Mouse (Mus musculus): ENCODE data around the gene Tepp. TPM values are rescaled to one million over a fixed set of nuclear protein-coding genes. Genes with fewer than 3 reads are reported as not detected.

Tepp gene
- polyA plus RNA-seq, 1 experiment from 2014 or later = 6.6 TPM

DNA sequence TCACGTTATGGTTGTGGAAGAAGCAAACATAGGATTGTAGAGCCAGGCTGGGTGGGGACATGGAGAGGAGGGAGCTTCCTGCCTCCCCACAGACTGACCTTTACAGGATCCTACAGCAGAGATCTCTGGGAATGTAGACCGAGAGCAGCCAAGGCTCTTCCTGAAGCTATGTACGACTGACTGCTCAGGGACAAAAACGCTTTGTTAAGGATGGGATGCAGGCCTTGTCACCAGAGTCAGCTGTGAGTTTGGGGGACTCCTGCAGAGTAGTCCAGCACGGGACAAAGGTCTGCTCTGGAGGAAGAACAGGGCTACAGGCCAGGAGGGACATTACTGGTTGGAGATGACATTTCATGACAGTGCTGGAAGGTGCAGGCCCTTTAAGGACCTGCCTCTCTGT is 14.3 kb downstream of the Tepp start:
- WGBS = 41% methylated on average over 5 of the region's 5 CpGs
- H3K27me3 ChIP-seq (replicated peaks; ENCODE audit: control insufficient read depth, insufficient read depth, low read length) = no peaks in the 10 kb centered on the region
- H3K4me1 ChIP-seq (ENCODE audit: control insufficient read depth, insufficient read depth, low read depth, low read length) = peaks cover 15% of the 10 kb centered on the region
- ATAC-seq = no peak
- H3K4me2 ChIP-seq (ENCODE audit: low read length) = no peak overlapping the region
- H3K9me3 ChIP-seq (ENCODE audit: control insufficient read depth, low read length) = no peaks in the 10 kb centered on the region
- H3K4me3 ChIP-seq (ENCODE audit: low read length) = no peak overlapping the region
- no peak overlapping the region for H3K9ac ChIP-seq (ENCODE audit: low read depth, low read length)
- H3K36me3 ChIP-seq (ENCODE audit: control insufficient read depth, insufficient read depth, low read length) = peaks cover 33% of the 10 kb centered on the region
- H3K27ac ChIP-seq (ENCODE audit: low read depth, low read length) = no peak overlapping the region

DNA sequence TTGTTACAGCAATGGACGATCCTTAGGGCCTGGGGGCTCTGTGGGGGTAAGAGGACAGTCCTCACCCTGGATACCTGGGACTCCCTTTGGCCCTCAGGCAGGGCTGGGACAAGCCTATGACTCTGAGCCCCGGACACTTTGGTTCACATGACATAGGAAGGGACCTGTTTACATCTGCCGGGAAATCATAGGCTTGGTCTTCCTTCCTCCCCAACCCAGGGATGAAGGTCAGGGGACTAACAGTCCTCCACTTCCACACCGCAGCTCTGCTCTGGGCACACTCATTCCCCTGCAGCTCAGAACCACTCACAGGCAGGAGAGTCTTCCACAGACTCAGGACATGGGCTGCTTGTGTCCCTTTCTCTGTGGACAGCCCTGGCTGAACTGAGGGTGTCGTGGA is 16.5 kb downstream of the Tepp start:
- no peak for ATAC-seq
- no peak overlapping the region for H3K9ac ChIP-seq (ENCODE audit: low read depth, low read length)
- peaks cover 33% of the 10 kb centered on the region for H3K36me3 ChIP-seq (ENCODE audit: control insufficient read depth, insufficient read depth, low read length)
- H3K4me2 ChIP-seq (ENCODE audit: low read length) = no peak overlapping the region
- H3K4me1 ChIP-seq (ENCODE audit: control insufficient read depth, insufficient read depth, low read depth, low read length) = peaks cover 17% of the 10 kb centered on the region
- no peak overlapping the region for H3K27ac ChIP-seq (ENCODE audit: low read depth, low read length)
- H3K9me3 ChIP-seq (ENCODE audit: control insufficient read depth, low read length) = no peaks in the 10 kb centered on the region
- no peak overlapping the region for H3K4me3 ChIP-seq (ENCODE audit: low read length)
- H3K27me3 ChIP-seq (replicated peaks; ENCODE audit: control insufficient read depth, insufficient read depth, low read length) = no peaks in the 10 kb centered on the region
- 88% methylated on average over 5 of the region's 5 CpGs for WGBS

DNA sequence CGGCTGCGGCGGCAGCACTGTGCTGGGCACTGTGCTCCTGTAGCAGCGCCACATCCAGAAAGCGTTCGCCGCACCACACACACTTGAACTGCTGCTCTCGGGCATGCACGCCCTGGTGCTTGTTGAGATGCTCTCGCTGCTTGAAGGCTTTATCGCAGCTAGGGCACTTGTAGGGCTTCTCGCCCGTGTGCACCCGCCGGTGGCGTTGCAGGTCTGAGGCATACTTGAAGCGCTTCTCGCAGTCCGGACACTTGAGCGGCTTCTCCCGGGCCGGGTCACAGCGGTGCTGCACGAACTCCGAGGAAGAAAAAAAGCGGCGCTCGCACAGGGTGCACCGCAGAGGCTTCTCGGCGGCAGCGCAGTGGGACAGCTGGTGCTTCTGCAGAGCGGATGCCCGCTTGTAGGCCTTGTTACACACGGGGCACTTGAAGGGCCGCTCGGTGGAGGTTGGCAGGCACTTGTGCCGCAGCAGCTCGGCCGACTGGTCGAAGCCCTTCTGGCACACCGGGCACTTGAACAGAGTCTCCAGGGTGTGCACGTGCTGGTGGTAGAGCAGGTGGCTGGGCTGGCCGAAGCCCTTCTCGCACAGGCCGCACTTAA is 17.6 kb downstream of the Tepp start:
- H3K27me3 ChIP-seq (replicated peaks; ENCODE audit: control insufficient read depth, insufficient read depth, low read length) = no peaks in the 10 kb centered on the region
- H3K4me3 ChIP-seq (ENCODE audit: low read length) = no peak overlapping the region
- H3K27ac ChIP-seq (ENCODE audit: low read depth, low read length) = no peak overlapping the region
- no peak overlapping the region for H3K4me2 ChIP-seq (ENCODE audit: low read length)
- 89% methylated on average over 46 of the region's 46 CpGs for WGBS
- no peak for ATAC-seq
- no peaks in the 10 kb centered on the region for H3K9me3 ChIP-seq (ENCODE audit: control insufficient read depth, low read length)
- H3K36me3 ChIP-seq (ENCODE audit: control insufficient read depth, insufficient read depth, low read length) = peaks cover 30% of the 10 kb centered on the region
- H3K9ac ChIP-seq (ENCODE audit: low read depth, low read length) = no peak overlapping the region
- peaks cover 22% of the 10 kb centered on the region for H3K4me1 ChIP-seq (ENCODE audit: control insufficient read depth, insufficient read depth, low read depth, low read length)

DNA sequence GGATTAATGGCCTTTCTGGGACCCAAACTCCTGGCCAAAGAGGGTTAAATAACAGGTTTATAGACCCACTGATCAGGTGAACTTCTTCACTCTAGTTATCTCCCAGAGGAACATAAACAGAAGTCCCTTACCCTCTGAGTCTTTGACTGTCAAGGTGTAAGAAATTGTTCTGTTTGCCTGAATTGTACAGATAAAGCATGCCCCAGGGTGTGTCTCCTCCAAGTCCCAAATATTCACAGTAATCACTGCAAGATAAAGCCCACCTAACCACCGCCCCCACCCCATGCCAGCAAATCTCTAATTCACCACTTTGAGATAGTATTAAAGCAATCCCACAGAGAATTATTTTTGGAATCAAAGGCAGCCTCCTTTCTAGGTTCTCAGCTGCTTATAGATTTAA is 20.0 kb downstream of the Tepp start:
- Histone ChIP-seq H3K27ac (ENCODE audit: low read depth, low read length) (no peak overlapping the region), H3K4me1 (ENCODE audit: control insufficient read depth, insufficient read depth, low read depth, low read length) (peaks cover 22% of the 10 kb centered on the region), H3K4me2 (ENCODE audit: low read length) (peak overlapping the region; percentile 86), H3K36me3 (ENCODE audit: control insufficient read depth, insufficient read depth, low read length) (peaks cover 36% of the 10 kb centered on the region), H3K27me3 (replicated peaks; ENCODE audit: control insufficient read depth, insufficient read depth, low read length) (no peaks in the 10 kb centered on the region), H3K9ac (ENCODE audit: low read depth, low read length) (peak overlapping the region; percentile 94), H3K9me3 (ENCODE audit: control insufficient read depth, low read length) (no peaks in the 10 kb centered on the region), H3K4me3 (ENCODE audit: low read length) (peak overlapping the region; percentile 79)
- WGBS = 82% methylated on average over 1 of the region's 1 CpGs
- ATAC-seq = no peak

DNA sequence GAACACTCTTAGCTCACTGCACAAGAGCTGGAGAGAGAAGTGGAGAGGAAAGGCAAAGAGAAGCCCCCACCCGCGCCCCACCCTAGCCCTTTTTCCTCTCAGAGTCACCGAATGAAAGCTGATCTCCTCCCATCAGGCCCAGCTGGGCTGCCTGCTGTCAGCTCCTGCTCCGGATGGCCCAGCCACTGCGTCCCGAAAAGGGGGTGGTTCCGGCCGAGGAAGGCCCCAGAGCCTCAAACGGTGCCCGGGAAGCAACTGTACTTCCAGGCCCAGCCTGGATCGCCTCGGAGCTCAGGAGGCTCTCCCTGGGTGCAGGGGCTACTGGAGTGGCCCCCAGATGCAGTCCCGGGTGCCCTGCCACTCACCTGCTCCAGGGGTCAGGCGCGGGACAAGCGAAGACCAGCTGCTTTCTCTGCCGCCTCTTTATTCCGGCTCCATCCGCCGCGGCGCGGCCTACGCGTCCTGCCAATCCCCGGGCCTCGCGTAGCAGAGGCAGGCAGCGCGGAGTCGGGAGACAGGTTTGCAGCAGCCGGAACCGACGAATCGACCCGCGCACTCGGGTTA is 20.9 kb downstream of the Tepp start:
- H3K27me3 ChIP-seq (replicated peaks; ENCODE audit: control insufficient read depth, insufficient read depth, low read length) = no peaks in the 10 kb centered on the region
- ATAC-seq = peak; percentile 46
- H3K36me3 ChIP-seq (ENCODE audit: control insufficient read depth, insufficient read depth, low read length) = peaks cover 32% of the 10 kb centered on the region
- H3K27ac ChIP-seq (ENCODE audit: low read depth, low read length) = peak overlapping the region; percentile 98
- peak overlapping the region; percentile 94 for H3K9ac ChIP-seq (ENCODE audit: low read depth, low read length)
- under 1% methylated on average over 37 of the region's 38 CpGs for WGBS
- H3K4me2 ChIP-seq (ENCODE audit: low read length) = peak overlapping the region; percentile 86
- peaks cover 22% of the 10 kb centered on the region for H3K4me1 ChIP-seq (ENCODE audit: control insufficient read depth, insufficient read depth, low read depth, low read length)
- peak overlapping the region; percentile 79 for H3K4me3 ChIP-seq (ENCODE audit: low read length)
- H3K9me3 ChIP-seq (ENCODE audit: control insufficient read depth, low read length) = no peaks in the 10 kb centered on the region

DNA sequence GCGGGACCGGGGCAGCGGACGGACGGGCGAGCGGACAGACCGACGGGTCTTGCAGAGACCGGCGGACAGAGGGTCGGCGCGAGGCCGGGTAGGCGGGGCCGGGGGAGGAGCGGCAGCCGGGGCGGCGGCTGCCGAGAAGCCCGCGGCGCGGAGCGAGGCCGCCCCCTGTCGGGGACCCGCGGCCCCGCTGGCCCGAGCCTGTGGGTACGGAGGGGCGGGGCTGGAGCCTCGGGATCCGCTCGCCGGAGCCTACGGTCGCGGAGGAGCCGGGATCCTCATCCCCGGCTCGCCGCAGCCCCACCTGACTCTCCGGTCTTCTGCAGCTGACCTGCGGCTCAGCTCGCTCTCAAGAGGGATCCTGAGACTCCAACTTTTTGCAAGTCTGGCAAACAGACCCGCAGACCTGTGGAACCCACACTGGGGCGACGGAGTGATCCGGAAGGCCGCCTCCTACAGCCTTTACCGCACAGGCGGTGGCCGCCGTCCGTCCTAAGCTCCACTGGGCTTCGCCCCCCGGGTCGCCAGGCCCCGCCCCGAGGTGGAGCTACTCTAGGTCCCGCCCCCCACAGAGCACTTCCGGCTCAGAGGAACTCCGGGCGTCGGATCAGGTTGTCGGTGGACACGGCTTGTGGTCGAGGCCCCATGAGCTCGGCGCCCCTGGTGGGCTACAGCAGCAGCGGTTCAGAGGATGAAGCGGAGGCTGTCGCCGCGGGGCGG is 21.5 kb downstream of the Tepp start, which contains the start of the genes Zfp319 and Usb1:
Gene Zfp319 (minus strand): TSS at position 231 of the 717 bp plus-strand sequence.
Gene Usb1 (plus strand): TSS at position 565 of the 717 bp plus-strand sequence.
- H3K9me3 ChIP-seq (ENCODE audit: control insufficient read depth, low read length) = no peaks in the 10 kb centered on the region
- H3K4me2 ChIP-seq (ENCODE audit: low read length) = peak within 1 kb of the TSS; percentile 86
- peak within 1 kb of the TSS; percentile 98 for H3K27ac ChIP-seq (ENCODE audit: low read depth, low read length)
- under 1% methylated on average over 69 of the region's 80 CpGs for WGBS
- H3K36me3 ChIP-seq (ENCODE audit: control insufficient read depth, insufficient read depth, low read length) = peaks cover 28% of the 10 kb centered on the region
- no peaks in the 10 kb centered on the region for H3K27me3 ChIP-seq (replicated peaks; ENCODE audit: control insufficient read depth, insufficient read depth, low read length)
- ATAC-seq = peak; percentile 93
- peaks cover 18% of the 10 kb centered on the region for H3K4me1 ChIP-seq (ENCODE audit: control insufficient read depth, insufficient read depth, low read depth, low read length)
- peak within 1 kb of the TSS; percentile 79 for H3K4me3 ChIP-seq (ENCODE audit: low read length)
- peak within 1 kb of the TSS; percentile 94 for H3K9ac ChIP-seq (ENCODE audit: low read depth, low read length)

DNA sequence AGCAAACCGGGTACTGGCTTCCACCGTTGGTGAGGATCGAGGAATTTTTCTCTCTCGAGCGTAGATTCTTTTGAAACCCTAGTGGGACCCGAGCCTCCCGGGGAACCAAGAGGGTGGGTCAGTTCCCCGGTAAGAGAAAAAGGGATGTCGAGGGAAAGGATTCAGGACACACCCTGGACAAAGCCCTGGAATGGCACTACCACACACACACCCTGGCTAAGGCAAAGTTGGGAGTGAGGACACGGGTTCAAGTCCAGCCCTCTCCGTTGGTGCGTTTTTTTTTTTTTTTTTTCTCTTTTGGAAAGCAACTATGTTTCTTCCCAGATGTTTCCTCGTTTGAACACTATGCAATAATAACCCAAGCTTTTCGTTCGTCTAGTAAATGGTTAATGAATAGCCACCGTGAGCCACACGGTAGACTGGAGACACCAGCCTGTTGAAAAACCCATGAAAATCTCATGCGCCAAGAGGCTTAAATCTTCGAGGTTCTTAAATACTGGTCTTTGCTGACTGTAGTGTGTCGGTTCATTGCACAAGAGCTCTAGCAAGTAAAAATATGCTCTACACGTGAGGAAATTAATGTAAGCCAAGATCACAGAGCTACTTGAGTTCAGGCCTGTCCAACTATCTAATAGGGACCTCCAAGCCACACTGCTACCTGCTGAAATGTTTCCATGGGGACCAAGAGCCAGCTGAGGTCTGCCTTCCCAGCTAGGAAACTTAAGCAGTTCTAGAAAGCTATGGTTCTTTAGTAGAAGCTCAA is 22.3 kb downstream of the Tepp start:
- H3K9me3 ChIP-seq (ENCODE audit: control insufficient read depth, low read length) = no peaks in the 10 kb centered on the region
- peak overlapping the region; percentile 86 for H3K4me2 ChIP-seq (ENCODE audit: low read length)
- 23% methylated on average over 21 of the region's 21 CpGs for WGBS
- no peak for ATAC-seq
- peak overlapping the region; percentile 94 for H3K9ac ChIP-seq (ENCODE audit: low read depth, low read length)
- H3K36me3 ChIP-seq (ENCODE audit: control insufficient read depth, insufficient read depth, low read length) = peaks cover 23% of the 10 kb centered on the region
- H3K4me3 ChIP-seq (ENCODE audit: low read length) = peak overlapping the region; percentile 79
- H3K27ac ChIP-seq (ENCODE audit: low read depth, low read length) = peak overlapping the region; percentile 98
- H3K4me1 ChIP-seq (ENCODE audit: control insufficient read depth, insufficient read depth, low read depth, low read length) = peaks cover 18% of the 10 kb centered on the region
- H3K27me3 ChIP-seq (replicated peaks; ENCODE audit: control insufficient read depth, insufficient read depth, low read length) = no peaks in the 10 kb centered on the region

- Histone ChIP-seq H3K36me3 (ENCODE audit: control insufficient read depth, insufficient read depth, low read length) (peaks cover 11% of the 10 kb centered on the region; the same call in 1 of the 2 replicates), H3K27me3 (replicated peaks; ENCODE audit: control insufficient read depth, insufficient read depth, low read length) (no peaks in the 10 kb centered on the region), H3K9me3 (ENCODE audit: control insufficient read depth, low read length) (no peaks in the 10 kb centered on the region), H3K4me1 (ENCODE audit: control insufficient read depth, insufficient read depth, low read depth, low read length) (peaks cover 6% of the 10 kb centered on the region), H3K27ac (ENCODE audit: low read depth, low read length) (no peak overlapping the region), H3K4me2 (ENCODE audit: low read length) (no peak overlapping the region), H3K4me3 (ENCODE audit: low read length) (no peak overlapping the region), H3K9ac (ENCODE audit: low read depth, low read length) (no peak overlapping the region)
- 100% methylated on average over 1 of the region's 1 CpGs for WGBS
- ATAC-seq = no peak
These were observed 25.3 kb downstream of the Tepp start for GRCm38 (mm10) chr8:95335706-95336105.

GRCm38 (mm10) chr8:95336363-95336762 is 26.0 kb downstream of the Tepp start:
- Histone ChIP-seq H3K36me3 (ENCODE audit: control insufficient read depth, insufficient read depth, low read length) (peaks cover 16% of the 10 kb centered on the region; the same call in 1 of the 2 replicates), H3K27ac (ENCODE audit: low read depth, low read length) (no peak overlapping the region), H3K4me2 (ENCODE audit: low read length) (no peak overlapping the region), H3K27me3 (replicated peaks; ENCODE audit: control insufficient read depth, insufficient read depth, low read length) (no peaks in the 10 kb centered on the region), H3K4me1 (ENCODE audit: control insufficient read depth, insufficient read depth, low read depth, low read length) (peaks cover 5% of the 10 kb centered on the region), H3K4me3 (ENCODE audit: low read length) (no peak overlapping the region), H3K9ac (ENCODE audit: low read depth, low read length) (no peak overlapping the region), H3K9me3 (ENCODE audit: control insufficient read depth, low read length) (no peaks in the 10 kb centered on the region)
- no peak for ATAC-seq
